Mouse (Mus musculus) embryonic fibroblast, embryonic 13.5 days (primary cell): ENCODE measurements around the gene Gm45837. TPM values are rescaled to one million over a fixed set of nuclear protein-coding genes. Genes with fewer than 3 reads are reported as not detected.

Experiments used
- H3K27ac ChIP-seq: 2 replicates; pipeline ENCODE4 v1.5.1; 2012; ENCODE audit warnings: low read length, control low read depth, inconsistent platforms; ENCODE audit not compliant: insufficient read depth
- H3K4me1 ChIP-seq: 2 replicates; pipeline ENCODE4 v1.6.1; 2011; ENCODE audit warnings: low read length; ENCODE audit not compliant: control insufficient read depth, insufficient read depth
- H3K4me3 ChIP-seq: 2 replicates; pipeline ENCODE4 v1.5.1; 2011; ENCODE audit warnings: mild to moderate bottlenecking, control low read depth, low read length; ENCODE audit not compliant: insufficient read depth
- CTCF ChIP-seq: IDR thresholded peaks from 2 replicates; pipeline ENCODE4 v1.5.1; 2011; ENCODE audit warnings: mild to moderate bottlenecking, control low read depth, low read length, moderate library complexity, borderline replicate concordance; ENCODE audit not compliant: insufficient read depth
- POLR2A ChIP-seq: IDR thresholded peaks from 2 replicates; pipeline ENCODE4 v1.6.1; 2011; ENCODE audit warnings: low read depth, mild to moderate bottlenecking, control low read depth, low read length, moderate library complexity
- polyA plus RNA-seq: library from polyadenylated mRNA; stranded (reverse); fragments of >200 nt; gene quantifications from 2 replicates; pipeline ENCODE4 v1.2.4, GENCODE M21; 2011; ENCODE audit warnings: low read depth; ENCODE audit not compliant: missing spikeins, insufficient read length

The Gm45837 gene
- polyA plus RNA-seq, 1 experiment = 0.54 TPM

- no peak overlapping the region for H3K27ac ChIP-seq
- no peak overlapping the region for H3K4me3 ChIP-seq
- H3K4me1 ChIP-seq = no peaks in the 10 kb centered on the region
- TF ChIP-seq CTCF = no peak
Observed at GRCm38 (mm10) chr7:101454479-101454878, 43.8 kb downstream of the Gm45837 start.

GRCm38 (mm10) chr7:101455141-101455540, 44.5 kb downstream of the Gm45837 start:
- Histone ChIP-seq H3K4me3 (no peak overlapping the region), H3K27ac (no peak overlapping the region), H3K4me1 (no peaks in the 10 kb centered on the region)
- TF ChIP-seq POLR2A (no peak), CTCF (no peak)

GRCm38 (mm10) chr7:101456318-101456717, 45.6 kb downstream of the Gm45837 start:
- TF ChIP-seq POLR2A = no peak
- no peak for TF ChIP-seq CTCF
- Histone ChIP-seq H3K4me3 (no peak overlapping the region), H3K27ac (no peak overlapping the region), H3K4me1 (no peaks in the 10 kb centered on the region)

- no peak overlapping the region for H3K27ac ChIP-seq
- no peak overlapping the region for H3K4me3 ChIP-seq
- TF ChIP-seq POLR2A (no peak), CTCF (no peak)
- H3K4me1 ChIP-seq = no peaks in the 10 kb centered on the region
Observed at GRCm38 (mm10) chr7:101456789-101457188, 46.1 kb downstream of the Gm45837 start.

- no peak overlapping the region for H3K27ac ChIP-seq
- TF ChIP-seq CTCF (no peak), POLR2A (no peak)
Observed at GRCm38 (mm10) chr7:101457283-101457682, 46.6 kb downstream of the Gm45837 start.

GRCm38 (mm10) chr7:101457801-101458200, 47.1 kb downstream of the Gm45837 start:
- H3K4me1 ChIP-seq = no peaks in the 10 kb centered on the region
- no peak overlapping the region for H3K27ac ChIP-seq
- TF ChIP-seq CTCF (no peak), POLR2A (no peak)
- H3K4me3 ChIP-seq = no peak overlapping the region

More at GRCm38 (mm10) chr7:101457283-101457682, 46.6 kb downstream of the Gm45837 start:
- no peaks in the 10 kb centered on the region for H3K4me1 ChIP-seq
- no peak overlapping the region for H3K4me3 ChIP-seq

GRCm38 (mm10) chr7:101458278-101458781, 47.6 kb downstream of the Gm45837 start:
- TF ChIP-seq CTCF = no peak
- no peak for TF ChIP-seq POLR2A
- Histone ChIP-seq H3K4me1 (no peaks in the 10 kb centered on the region), H3K4me3 (no peak overlapping the region), H3K27ac (no peak overlapping the region)

GRCm38 (mm10) chr7:101459305-101459813, 48.7 kb downstream of the Gm45837 start:
- Histone ChIP-seq H3K27ac (no peak overlapping the region), H3K4me3 (no peak overlapping the region), H3K4me1 (no peaks in the 10 kb centered on the region)
- TF ChIP-seq POLR2A (no peak), CTCF (no peak)

GRCm38 (mm10) chr7:101459923-101460607, 49.4 kb downstream of the Gm45837 start:
- Histone ChIP-seq H3K4me1 (no peaks in the 10 kb centered on the region), H3K27ac (no peak overlapping the region), H3K4me3 (no peak overlapping the region)
- TF ChIP-seq POLR2A = no peak

GRCm38 (mm10) chr7:101460608-101460957, 49.9 kb downstream of the Gm45837 start:
- Histone ChIP-seq H3K4me3 (no peak overlapping the region), H3K27ac (no peak overlapping the region), H3K4me1 (no peaks in the 10 kb centered on the region)
- no peak for TF ChIP-seq CTCF
- TF ChIP-seq POLR2A = no peak
